Mouse (Mus musculus) heart, embryonic 13.5 days (tissue): ENCODE results near the gene Ube2q2. TPM values are rescaled to one million over a fixed set of nuclear protein-coding genes. Genes with fewer than 3 reads are reported as not detected.
"Not testable (repeated sequence)": the region's sequence is repeated elsewhere in the genome, so short reads cannot be mapped to it uniquely, and the experiment has no call there.

Experiments
- ATAC-seq: fragments of 200-750 bp; cut with Nextera tagmentation; 2 replicates; pipeline ENCODE4 v1.8.0; 2017; ENCODE audit warnings: moderate TSS enrichment; ENCODE audit not compliant: insufficient number of reproducible peaks, low FRiP score, low TSS enrichment; ENCODE audit errors: extremely low read depth
- H3K27ac ChIP-seq: fragments of 300-500 bp; sonication (generic); replicated peaks from 2 replicates; pipeline ENCODE4 v1.5.1; 2015; ENCODE audit warnings: moderate library complexity, mild to moderate bottlenecking, inconsistent platforms
- H3K27me3 ChIP-seq: fragments of 300-500 bp; sonication (generic); replicated peaks from 2 replicates; pipeline ENCODE4 v1.6.1; 2015; ENCODE audit warnings: mild to moderate bottlenecking, inconsistent platforms
- H3K36me3 ChIP-seq: fragments of 300-500 bp; sonication (generic); 2 replicates; pipeline ENCODE4 v1.6.1; 2015; ENCODE audit warnings: mild to moderate bottlenecking, inconsistent platforms
- H3K4me1 ChIP-seq: fragments of 300-500 bp; sonication (generic); 2 replicates; pipeline ENCODE4 v1.6.1; 2015; ENCODE audit warnings: inconsistent platforms
- H3K4me2 ChIP-seq: fragments of 300-500 bp; sonication (generic); 2 replicates; pipeline ENCODE4 v1.6.1; 2015; ENCODE audit warnings: inconsistent platforms, mild to moderate bottlenecking, moderate library complexity
- H3K4me3 ChIP-seq: fragments of 300-500 bp; sonication (generic); 2 replicates; pipeline ENCODE4 v1.5.1; 2015; ENCODE audit warnings: moderate library complexity, mild to moderate bottlenecking, inconsistent platforms
- H3K9ac ChIP-seq: fragments of 300-500 bp; sonication (generic); 2 replicates; pipeline ENCODE4 v1.6.1; 2015; ENCODE audit warnings: inconsistent platforms, mild to moderate bottlenecking, moderate library complexity
- H3K9me3 ChIP-seq: fragments of 300-500 bp; sonication (generic); 2 replicates; pipeline ENCODE4 v1.6.1; 2016; ENCODE audit warnings: inconsistent platforms
- WGBS: fragments of 180-500 bp; shearing (Covaris S2); methylation state at CpG from one replicate; pipeline ENCODE4 v1.1.7; 2015; ENCODE audit warnings: mixed read lengths; 5-methylcytosine and 5-hydroxymethylcytosine counted together
- polyA plus RNA-seq: library from polyadenylated mRNA; unstranded; fragments of >200 nt; fragmentation: Nextera tagmentation; extraction: Ambion mirVana; gene quantifications from 2 replicates; pipeline ENCODE4 v1.2.1, GENCODE M21; 2015

Ube2q2 gene
- 26.2 and 27.7 TPM in 2 replicates for polyA plus RNA-seq

DNA sequence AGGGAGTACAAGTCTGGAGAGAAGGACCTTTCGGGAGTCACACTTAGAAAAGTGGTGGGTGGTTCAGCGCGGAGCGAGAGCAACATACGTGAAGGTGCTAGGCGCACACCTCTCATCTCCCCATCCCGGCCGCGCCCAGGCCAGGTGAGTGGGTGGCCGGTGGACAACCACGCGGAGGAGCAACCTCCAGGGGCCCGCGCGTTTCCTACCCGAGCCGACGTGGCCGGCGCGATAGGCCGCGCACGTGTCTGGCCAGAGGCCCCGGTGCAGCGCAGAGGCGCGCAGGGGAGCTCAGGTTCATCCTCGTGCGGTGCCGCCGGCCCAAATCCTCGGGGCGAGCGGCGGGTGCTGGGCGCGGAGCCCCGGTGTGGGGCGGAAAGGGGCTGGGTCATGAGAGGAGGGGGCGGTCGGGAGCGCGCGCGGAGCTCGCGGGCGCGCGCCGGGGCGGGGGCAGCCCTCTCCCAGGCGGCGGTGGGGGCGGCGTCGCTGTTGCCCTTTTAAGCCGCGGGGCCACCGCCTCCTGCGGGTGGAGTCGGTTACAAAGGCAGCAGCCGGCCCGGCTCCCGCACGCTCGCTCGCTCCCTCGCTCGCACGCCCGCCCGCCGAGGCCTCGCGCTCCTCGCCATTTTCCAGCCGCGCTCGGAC, at the start of gene Ube2q2:
Gene Ube2q2, plus strand, starts transcription at position 1 of the 645 bp plus-strand sequence.
- peaks cover 29% of the 10 kb centered on the region for H3K4me1 ChIP-seq
- peak within 1 kb of the TSS; percentile 79 for H3K27ac ChIP-seq
- H3K4me2 ChIP-seq: peak within 1 kb of the TSS; percentile 93
- no peaks in the 10 kb centered on the region for H3K36me3 ChIP-seq
- peak within 1 kb of the TSS; percentile 97 for H3K9ac ChIP-seq
- under 1% methylated on average over 67 of the region's 81 CpGs for WGBS
- ATAC-seq: peak; percentile 75; the same call in 1 of the 2 replicates
- peaks cover 6% of the 10 kb centered on the region; the same call in 1 of the 2 replicates for H3K27me3 ChIP-seq
- H3K4me3 ChIP-seq: peak within 1 kb of the TSS; percentile 89
- no peaks in the 10 kb centered on the region for H3K9me3 ChIP-seq

- peaks cover 2% of the 10 kb centered on the region for H3K4me1 ChIP-seq
- WGBS: 35% methylated on average over 3 of the region's 3 CpGs
- no peak overlapping the region for H3K9ac ChIP-seq
- H3K27ac ChIP-seq: no peak overlapping the region
- no peak overlapping the region for H3K4me3 ChIP-seq
- no peak for ATAC-seq
- no peaks in the 10 kb centered on the region for H3K27me3 ChIP-seq
- H3K36me3 ChIP-seq: no peaks in the 10 kb centered on the region
- no peak overlapping the region for H3K4me2 ChIP-seq
- H3K9me3 ChIP-seq: peaks cover 5% of the 10 kb centered on the region; the same call in 1 of the 2 replicates
These were observed 47.5 kb upstream of the Ube2q2 start for GRCm38 (mm10) chr9:55101117-55101516.

DNA sequence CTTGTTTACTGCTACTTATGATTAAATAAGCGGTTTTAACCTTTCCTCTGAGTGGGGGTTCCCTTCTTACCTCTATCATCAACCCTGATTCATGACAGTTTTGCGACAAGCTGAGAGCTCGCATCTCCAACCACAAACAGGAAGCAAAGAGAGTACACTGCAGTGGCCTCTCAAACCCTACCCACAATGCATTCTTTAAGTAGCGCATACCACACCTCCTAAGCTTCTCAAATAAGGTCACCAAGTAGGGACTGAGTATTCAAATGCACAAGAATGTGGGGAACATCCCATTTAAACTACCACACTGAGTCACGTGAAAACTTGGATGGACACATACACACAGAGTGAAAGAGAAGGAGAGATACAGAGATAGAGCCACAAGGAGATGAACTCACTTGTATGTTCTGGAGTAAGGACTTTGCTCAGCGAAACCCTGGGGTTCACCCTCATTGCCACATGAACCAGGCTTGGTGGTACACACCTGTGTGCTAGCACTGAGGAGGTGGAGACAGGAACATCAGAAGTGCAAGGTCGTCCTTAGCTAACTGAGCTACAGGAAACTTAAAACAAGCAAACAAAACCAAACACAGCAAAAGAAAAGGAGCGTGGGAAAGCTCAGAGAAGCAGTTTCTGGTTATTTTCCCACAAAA, 46.3 kb upstream of the Ube2q2 start:
- no peak for ATAC-seq
- Histone ChIP-seq H3K27ac (no peak overlapping the region), H3K9ac (no peak overlapping the region), H3K4me1 (no peaks in the 10 kb centered on the region), H3K9me3 (peaks cover 5% of the 10 kb centered on the region; the same call in 1 of the 2 replicates), H3K4me2 (no peak overlapping the region), H3K36me3 (no peaks in the 10 kb centered on the region), H3K4me3 (no peak overlapping the region), H3K27me3 (no peaks in the 10 kb centered on the region)
- 84% methylated on average over 8 of the region's 8 CpGs for WGBS

- no peaks in the 10 kb centered on the region for H3K27me3 ChIP-seq
These were observed 45.6 kb upstream of the Ube2q2 start for GRCm38 (mm10) chr9:55102931-55103630.

DNA sequence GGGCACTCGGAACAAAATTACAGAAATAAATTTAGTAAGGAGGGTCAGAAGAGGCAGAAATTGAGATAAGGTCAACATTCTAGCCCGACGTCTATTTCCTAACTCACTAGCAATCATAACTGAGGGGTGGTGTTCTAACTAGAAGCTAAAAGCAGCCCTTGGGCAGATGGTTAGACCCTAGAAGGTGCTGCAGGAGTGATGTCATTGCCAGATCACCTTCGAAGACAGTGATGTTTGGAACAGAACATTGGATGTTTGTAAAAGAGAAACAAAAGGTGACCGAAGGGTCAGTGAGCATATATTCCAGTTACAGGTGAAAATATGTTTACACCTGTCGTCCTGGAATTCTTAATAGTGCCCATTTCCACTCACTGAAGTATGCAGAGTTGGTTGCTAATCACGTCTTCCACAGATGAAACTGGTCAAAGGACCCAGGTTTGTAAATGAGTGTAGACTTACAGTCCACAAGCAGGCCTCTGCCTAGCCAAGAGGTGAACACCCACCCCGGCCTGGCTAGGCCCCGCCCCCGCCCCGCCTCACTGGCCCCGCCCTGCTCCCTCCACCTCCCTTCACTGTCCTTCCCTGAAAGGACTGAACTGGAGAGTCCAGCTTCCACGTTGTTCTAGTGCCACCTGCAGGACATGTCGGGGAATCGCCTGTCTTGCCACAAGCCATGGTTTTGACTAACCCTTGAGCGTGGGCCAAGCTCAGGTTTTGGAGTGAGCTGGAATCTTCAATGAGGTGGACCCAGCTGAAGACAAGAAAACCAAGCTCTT, 38.4 kb upstream of the Ube2q2 start:
- H3K4me2 ChIP-seq: no peak overlapping the region
- no peaks in the 10 kb centered on the region for H3K36me3 ChIP-seq
- no peaks in the 10 kb centered on the region; the same call in 1 of the 2 replicates for H3K27me3 ChIP-seq
- no peak overlapping the region for H3K4me3 ChIP-seq
- H3K9me3 ChIP-seq: no peaks in the 10 kb centered on the region
- peaks cover 5% of the 10 kb centered on the region; the same call in 1 of the 2 replicates for H3K4me1 ChIP-seq
- peak; percentile 66; the same call in 1 of the 2 replicates for ATAC-seq
- H3K9ac ChIP-seq: no peak overlapping the region
- 30% methylated on average over 16 of the region's 16 CpGs for WGBS
- no peak overlapping the region for H3K27ac ChIP-seq

More at GRCm38 (mm10) chr9:55102931-55103630, 45.6 kb upstream of the Ube2q2 start:
- no peak for ATAC-seq
- Histone ChIP-seq H3K27ac (no peak overlapping the region), H3K4me1 (no peaks in the 10 kb centered on the region), H3K9me3 (peaks cover 5% of the 10 kb centered on the region; the same call in 1 of the 2 replicates), H3K4me2 (no peak overlapping the region), H3K36me3 (no peaks in the 10 kb centered on the region), H3K4me3 (no peak overlapping the region), H3K9ac (no peak overlapping the region)
- WGBS: 82% methylated on average over 5 of the region's 5 CpGs

DNA sequence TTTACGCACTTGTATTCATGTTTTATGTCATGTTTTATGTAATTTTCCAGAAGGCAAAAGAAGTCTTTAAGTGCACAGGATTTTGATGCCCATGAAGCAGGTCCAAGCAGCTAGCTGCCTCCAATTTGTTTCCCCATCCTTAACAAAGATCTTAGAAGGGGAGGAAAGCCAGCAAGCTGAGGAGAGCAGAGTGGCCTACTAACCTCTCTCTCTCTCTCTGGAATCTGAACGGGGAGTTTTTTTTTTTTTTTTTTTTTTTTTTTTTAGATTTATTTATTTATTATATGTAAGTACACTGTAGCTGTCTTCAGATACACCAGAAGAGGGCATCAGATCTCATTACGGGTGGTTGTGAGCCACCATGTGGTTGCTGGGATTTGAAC, 37.8 kb upstream of the Ube2q2 start:
- H3K27me3 ChIP-seq, H3K36me3 ChIP-seq, H3K4me3 ChIP-seq, H3K4me1 ChIP-seq, H3K9me3 ChIP-seq, H3K27ac ChIP-seq, H3K4me2 ChIP-seq, H3K9ac ChIP-seq, ATAC-seq: not testable (repeated sequence)
- WGBS: 12% methylated on average over 2 of the region's 3 CpGs

DNA sequence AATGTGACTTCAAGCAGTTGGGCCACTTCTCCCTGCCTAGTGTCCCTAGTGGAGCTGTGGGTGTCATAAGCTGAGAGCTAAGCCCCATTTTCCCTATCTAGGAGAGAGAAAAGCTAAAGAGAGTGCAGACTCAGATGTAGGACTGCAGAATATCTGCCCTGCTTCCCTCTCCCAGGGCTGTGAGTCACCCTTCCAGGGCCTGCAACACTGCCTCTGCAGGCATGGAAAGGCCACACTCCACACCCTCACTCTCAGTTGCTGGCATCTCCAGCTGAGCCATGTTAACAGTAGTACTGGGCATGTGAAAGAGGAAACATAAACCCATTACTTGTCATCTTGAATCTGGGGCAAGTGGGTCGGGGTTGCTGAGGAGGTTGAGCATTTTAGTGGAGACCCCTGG, 33.9 kb upstream of the Ube2q2 start:
- Histone ChIP-seq H3K36me3 (no peaks in the 10 kb centered on the region), H3K27me3 (no peaks in the 10 kb centered on the region), H3K4me2 (no peak overlapping the region), H3K4me1 (peaks cover 8% of the 10 kb centered on the region), H3K9me3 (no peaks in the 10 kb centered on the region), H3K9ac (no peak overlapping the region), H3K27ac (no peak overlapping the region), H3K4me3 (no peak overlapping the region)
- ATAC-seq: no peak
- 79% methylated on average over 1 of the region's 1 CpGs for WGBS

DNA sequence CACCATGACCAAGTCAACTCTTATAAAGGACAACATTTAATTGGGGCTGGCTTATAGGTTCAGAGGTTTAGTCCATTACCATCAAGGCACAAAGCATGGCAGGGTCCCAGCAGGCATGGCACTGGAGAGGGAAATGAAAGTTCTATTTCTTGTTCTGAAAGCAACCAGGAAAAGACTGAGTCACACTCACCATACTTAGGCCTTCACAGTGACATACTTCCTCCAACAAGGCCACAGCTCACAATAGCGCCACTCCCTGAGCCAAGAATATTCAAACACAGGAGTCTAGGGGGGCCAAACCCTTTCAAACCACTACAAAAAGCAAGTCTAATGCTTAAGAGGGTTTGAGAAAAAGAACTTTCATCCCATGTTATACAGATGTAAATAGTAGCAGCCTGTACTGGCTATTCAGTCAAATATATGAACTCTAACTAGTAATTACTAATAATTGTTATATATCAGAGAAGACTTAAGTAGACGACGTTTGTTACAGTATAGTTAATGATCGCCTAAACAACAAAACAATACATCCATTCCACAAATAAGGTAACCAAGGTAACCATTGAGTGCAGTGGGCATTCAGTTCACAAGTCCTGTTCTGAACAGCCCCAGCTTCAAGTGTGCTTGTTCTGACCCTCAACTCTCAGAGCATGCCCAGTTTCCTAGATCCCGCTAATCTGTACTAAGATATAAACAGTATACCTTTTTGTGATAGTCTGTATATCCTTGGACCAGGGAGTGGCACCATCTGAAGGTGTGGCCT, 31.2 kb upstream of the Ube2q2 start:
- H3K9me3 ChIP-seq: no peaks in the 10 kb centered on the region
- no peak overlapping the region for H3K4me2 ChIP-seq
- H3K27ac ChIP-seq: no peak overlapping the region
- H3K4me3 ChIP-seq: no peak overlapping the region
- ATAC-seq: no peak
- no peak overlapping the region for H3K9ac ChIP-seq
- H3K27me3 ChIP-seq: no peaks in the 10 kb centered on the region
- H3K36me3 ChIP-seq: no peaks in the 10 kb centered on the region
- H3K4me1 ChIP-seq: peaks cover 4% of the 10 kb centered on the region
- 86% methylated on average over 5 of the region's 5 CpGs for WGBS

GRCm38 (mm10) chr9:55122586-55122985, 26.1 kb upstream of the Ube2q2 start:
- Histone ChIP-seq H3K4me2 (no peak overlapping the region), H3K4me3 (no peak overlapping the region), H3K4me1 (no peaks in the 10 kb centered on the region), H3K9me3 (no peaks in the 10 kb centered on the region), H3K9ac (no peak overlapping the region), H3K36me3 (no peaks in the 10 kb centered on the region), H3K27ac (no peak overlapping the region), H3K27me3 (no peaks in the 10 kb centered on the region)
- no peak for ATAC-seq
- 57% methylated on average over 3 of the region's 3 CpGs for WGBS

DNA sequence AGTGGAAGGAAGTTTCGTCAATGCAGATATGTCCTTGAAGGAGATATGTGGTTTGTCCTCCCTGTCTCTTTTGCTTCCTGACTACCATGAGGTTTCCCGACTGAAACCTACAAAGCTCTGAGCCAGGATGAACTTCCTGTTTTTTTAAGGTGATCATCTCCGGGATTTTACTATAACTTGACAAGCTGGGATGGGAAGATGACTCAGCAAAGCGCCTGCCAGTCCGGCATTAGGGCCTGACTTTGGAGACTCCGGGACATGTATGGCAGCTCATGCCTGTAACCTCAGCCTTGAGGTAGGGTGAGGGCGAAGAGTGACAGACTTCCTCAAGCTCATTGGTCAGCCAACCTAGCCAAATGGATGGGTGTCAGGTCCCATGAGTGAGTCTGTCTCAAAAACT, 22.9 kb upstream of the Ube2q2 start:
- Histone ChIP-seq H3K36me3 (no peaks in the 10 kb centered on the region), H3K4me2 (no peak overlapping the region), H3K4me1 (no peaks in the 10 kb centered on the region), H3K9ac (no peak overlapping the region), H3K9me3 (no peaks in the 10 kb centered on the region), H3K27ac (no peak overlapping the region), H3K4me3 (no peak overlapping the region), H3K27me3 (no peaks in the 10 kb centered on the region)
- no peak for ATAC-seq
- WGBS: 70% methylated on average over 7 of the region's 7 CpGs
